Mouse (Mus musculus) heart, embryonic 15.5 days (tissue): ENCODE data around the gene Triobp. TPM values are rescaled to one million over a fixed set of nuclear protein-coding genes. Genes with fewer than 3 reads are reported as not detected.

Experiments used
- ATAC-seq: fragments of 200-750 bp; cut with Nextera tagmentation; replicated peaks from 2 replicates; pipeline ENCODE4 v1.8.0; 2017; ENCODE audit warnings: low read depth, moderate TSS enrichment; ENCODE audit not compliant: insufficient number of reproducible peaks, insufficient read depth, low FRiP score
- H3K27ac ChIP-seq: fragments of 300-500 bp; sonication (generic); 2 replicates; pipeline ENCODE4 v1.5.1; 2015; ENCODE audit warnings: mild to moderate bottlenecking, inconsistent platforms
- H3K27me3 ChIP-seq: fragments of 300-500 bp; sonication (generic); 2 replicates; pipeline ENCODE4 v1.6.1; 2015; ENCODE audit warnings: inconsistent platforms
- H3K36me3 ChIP-seq: fragments of 300-500 bp; sonication (generic); 2 replicates; pipeline ENCODE4 v1.6.1; 2015; ENCODE audit warnings: mild to moderate bottlenecking, inconsistent platforms
- H3K4me1 ChIP-seq: fragments of 300-500 bp; sonication (generic); replicated peaks from 2 replicates; pipeline ENCODE4 v1.6.1; 2015; ENCODE audit warnings: inconsistent platforms
- H3K4me2 ChIP-seq: fragments of 300-500 bp; sonication (generic); 2 replicates; pipeline ENCODE4 v1.6.1; 2015; ENCODE audit warnings: inconsistent platforms, mild to moderate bottlenecking, moderate library complexity
- H3K4me3 ChIP-seq: fragments of 300-500 bp; sonication (generic); 2 replicates; pipeline ENCODE4 v1.5.1; 2015; ENCODE audit warnings: mild to moderate bottlenecking, inconsistent platforms
- H3K9ac ChIP-seq: fragments of 300-500 bp; sonication (generic); 2 replicates; pipeline ENCODE4 v1.6.1; 2015; ENCODE audit warnings: mild to moderate bottlenecking, inconsistent platforms
- H3K9me3 ChIP-seq: fragments of 300-500 bp; sonication (generic); replicated peaks from 2 replicates; pipeline ENCODE4 v1.6.1; 2016; ENCODE audit warnings: inconsistent platforms
- WGBS: fragments of 180-500 bp; shearing (Covaris S2); methylation state at CpG from one replicate; pipeline ENCODE4 v1.1.7; 2015; ENCODE audit warnings: mixed read lengths; 5-methylcytosine and 5-hydroxymethylcytosine counted together
- polyA plus RNA-seq: library from polyadenylated mRNA; unstranded; fragments of >200 nt; fragmentation: Nextera tagmentation; extraction: Ambion mirVana; gene quantifications from 2 replicates; pipeline ENCODE4 v1.2.1, GENCODE M21; 2015

Gene Triobp
- polyA plus RNA-seq, 1 experiment from 2014 or later = 36.8 TPM

DNA sequence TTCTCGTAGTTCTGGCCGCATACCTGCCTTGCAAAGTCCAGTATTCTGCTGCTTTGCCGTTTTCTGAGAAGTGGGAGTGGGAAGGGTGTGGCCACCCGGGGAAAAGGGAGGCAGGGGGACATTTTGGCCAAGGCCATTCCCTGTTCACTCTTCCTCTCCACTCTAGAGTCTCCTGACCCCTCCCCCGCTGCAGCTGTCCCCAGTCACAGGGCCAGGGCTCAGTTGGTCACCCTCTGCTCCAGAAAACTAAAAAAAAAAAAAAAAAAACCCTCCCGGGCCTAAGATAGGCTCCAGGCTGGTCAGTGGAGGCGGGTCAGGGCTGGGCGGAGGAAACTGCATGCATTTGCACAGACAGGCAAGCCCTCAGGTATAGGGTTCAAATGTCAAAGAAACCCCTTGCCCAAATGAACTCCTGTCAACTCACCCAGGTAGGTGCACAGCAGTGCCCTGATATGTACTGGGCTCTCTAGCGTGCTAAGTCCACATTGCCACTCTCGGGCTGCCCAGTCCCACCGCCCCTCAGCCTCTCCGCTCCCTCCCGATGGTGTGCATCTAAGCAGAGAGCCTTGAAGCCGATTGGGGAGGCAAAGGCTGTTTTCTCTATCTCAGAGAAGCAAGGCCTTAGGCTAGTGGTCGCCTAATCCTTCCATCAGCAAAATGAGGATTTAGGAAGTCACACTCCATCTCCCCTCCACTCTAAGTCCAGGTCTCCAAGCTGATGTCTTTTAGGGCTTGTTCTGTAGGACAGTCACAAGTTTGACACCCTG lies 20.3 kb upstream of the Triobp start:
- peaks cover 46% of the 10 kb centered on the region for H3K4me1 ChIP-seq
- no peaks in the 10 kb centered on the region for H3K27me3 ChIP-seq
- 17% methylated on average over 15 of the region's 15 CpGs for WGBS
- peak overlapping the region; percentile 69 for H3K9ac ChIP-seq
- peak overlapping the region; percentile 78 for H3K4me2 ChIP-seq
- H3K4me3 ChIP-seq = peak overlapping the region; percentile 57
- H3K27ac ChIP-seq = peak overlapping the region; percentile 98
- H3K9me3 ChIP-seq = no peaks in the 10 kb centered on the region
- H3K36me3 ChIP-seq = peaks cover 9% of the 10 kb centered on the region; the same call in 1 of the 2 replicates
- ATAC-seq = no peak

DNA sequence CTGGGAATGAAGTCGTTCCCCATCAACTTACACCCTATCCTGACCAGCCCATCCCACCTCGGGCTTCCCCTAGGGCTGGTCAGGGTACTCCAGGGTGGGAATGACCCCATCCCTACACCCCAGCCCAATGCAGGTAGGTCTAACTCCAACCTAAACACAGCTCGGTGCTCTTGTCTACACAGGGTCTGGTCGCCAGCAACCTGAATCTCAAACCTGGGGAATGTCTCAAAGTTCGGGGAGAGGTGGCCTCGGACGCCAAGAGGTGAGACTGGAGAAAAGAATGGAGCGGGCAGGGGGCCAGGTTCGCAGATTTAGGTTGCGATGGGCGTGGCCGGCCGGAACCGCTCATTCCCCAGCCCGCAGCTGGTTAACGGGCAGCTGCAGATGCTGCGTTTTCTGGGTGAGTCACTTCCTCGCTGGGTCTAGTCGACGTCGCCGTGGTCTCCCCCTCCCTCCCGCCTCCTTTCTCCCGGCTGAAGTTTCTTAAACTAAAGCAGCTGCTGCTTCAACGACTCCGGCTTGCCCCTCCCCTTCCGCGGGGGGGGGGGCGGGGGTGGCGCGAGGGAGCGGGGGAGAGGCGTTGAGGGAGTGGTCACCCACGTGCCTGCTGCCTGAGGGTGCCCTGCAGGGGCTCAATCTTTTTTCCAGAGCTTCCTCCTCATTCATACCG lies 19.6 kb upstream of the Triobp start:
- Histone ChIP-seq H3K27me3 (no peaks in the 10 kb centered on the region), H3K36me3 (peaks cover 9% of the 10 kb centered on the region; the same call in 1 of the 2 replicates), H3K9ac (peak overlapping the region; percentile 69), H3K4me1 (peaks cover 46% of the 10 kb centered on the region), H3K4me2 (peak overlapping the region; percentile 78), H3K4me3 (peak overlapping the region; percentile 57), H3K27ac (peak overlapping the region; percentile 98), H3K9me3 (no peaks in the 10 kb centered on the region)
- peak; percentile 20 for ATAC-seq
- under 1% methylated on average over 31 of the region's 35 CpGs for WGBS

DNA sequence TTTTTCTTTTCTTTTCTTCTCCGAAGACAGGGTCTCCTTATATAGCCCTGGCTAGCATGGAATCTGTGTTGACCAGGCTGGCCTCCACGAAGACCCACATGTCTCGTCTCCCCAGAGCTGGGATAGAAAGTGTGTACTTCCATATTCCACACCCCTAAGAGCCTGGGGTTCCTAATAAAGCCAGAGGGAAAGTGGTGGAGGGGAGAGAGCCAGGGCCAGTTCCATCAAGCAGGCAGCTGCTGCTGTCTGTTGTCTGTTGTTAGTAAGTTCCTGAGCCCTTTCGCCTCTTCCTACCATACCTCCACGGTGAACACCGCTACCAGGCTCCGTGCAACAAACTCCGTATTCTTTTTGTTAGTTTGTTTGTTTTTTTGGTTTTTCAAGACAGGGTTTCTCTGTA lies 19.0 kb upstream of the Triobp start:
- Histone ChIP-seq H3K9me3 (no peaks in the 10 kb centered on the region), H3K27me3 (no peaks in the 10 kb centered on the region), H3K27ac (peak overlapping the region; percentile 98), H3K36me3 (peaks cover 9% of the 10 kb centered on the region; the same call in 1 of the 2 replicates), H3K9ac (no peak overlapping the region), H3K4me2 (peak overlapping the region; percentile 78), H3K4me1 (peaks cover 43% of the 10 kb centered on the region), H3K4me3 (peak overlapping the region; percentile 57)
- no peak for ATAC-seq
- WGBS = 45% methylated on average over 8 of the region's 8 CpGs

DNA sequence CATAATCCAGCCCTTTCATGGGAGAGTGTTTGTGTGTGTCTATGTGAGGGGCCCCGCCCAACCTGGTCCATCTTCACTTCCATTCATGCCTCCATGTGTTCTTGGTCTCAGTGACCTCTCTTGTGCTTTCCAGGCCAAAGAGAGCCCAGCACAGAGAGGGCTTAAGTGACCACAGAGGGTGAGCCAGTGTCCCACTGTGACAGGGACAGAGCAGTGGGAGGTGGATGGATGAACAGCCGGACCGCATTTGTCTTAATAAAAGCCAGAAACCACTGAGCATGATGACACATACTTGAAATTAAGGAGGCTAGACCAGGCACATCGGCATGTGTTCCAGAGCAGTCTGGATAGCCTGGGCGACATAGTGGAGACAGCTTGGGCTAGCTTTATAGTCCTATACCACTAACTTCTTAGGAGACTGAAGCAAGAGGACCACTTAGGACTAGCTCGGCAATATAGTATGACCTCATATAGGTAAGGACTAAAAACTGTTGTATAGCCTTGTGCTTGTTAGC lies 17.3 kb upstream of the Triobp start:
- 89% methylated on average over 6 of the region's 6 CpGs for WGBS

DNA sequence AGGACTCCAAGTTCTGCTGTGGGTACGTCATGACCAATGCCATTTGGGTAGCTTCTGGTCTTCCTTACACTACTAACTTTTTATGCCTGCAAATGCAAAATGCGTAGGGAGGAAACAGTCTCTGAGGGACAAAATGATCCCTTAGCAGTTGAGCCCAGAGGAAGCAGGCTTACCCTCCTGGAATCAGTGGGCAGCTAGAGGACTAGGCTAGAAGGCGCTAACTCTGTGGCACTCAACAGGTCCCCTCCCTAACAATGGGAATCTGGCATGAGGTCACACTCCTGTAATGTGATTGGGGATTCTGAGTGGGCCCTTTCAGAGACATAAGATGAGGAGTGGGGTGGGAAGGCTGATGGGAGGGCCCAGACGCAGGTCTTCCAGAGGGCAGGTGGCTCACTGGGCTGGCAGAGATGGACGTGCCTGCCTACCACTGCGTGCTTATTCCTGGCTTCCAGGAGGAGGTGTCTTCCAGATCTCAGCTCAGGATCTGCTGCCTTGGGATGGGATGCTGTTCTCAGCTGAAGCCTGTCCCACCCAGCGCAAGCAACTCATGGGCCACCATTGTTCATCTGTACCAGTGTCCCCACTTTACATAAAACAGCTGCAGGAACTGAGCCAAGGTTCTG lies 16.6 kb upstream of the Triobp start:
- Histone ChIP-seq H3K9me3 (no peaks in the 10 kb centered on the region), H3K4me3 (no peak overlapping the region), H3K9ac (no peak overlapping the region), H3K4me1 (peaks cover 37% of the 10 kb centered on the region), H3K4me2 (no peak overlapping the region), H3K27me3 (no peaks in the 10 kb centered on the region), H3K36me3 (peaks cover 9% of the 10 kb centered on the region; the same call in 1 of the 2 replicates), H3K27ac (no peak overlapping the region)
- no peak for ATAC-seq
- WGBS = 70% methylated on average over 7 of the region's 7 CpGs

More for the DNA sequence above, 17.3 kb upstream of the Triobp start:
- Histone ChIP-seq H3K4me3 (no peak overlapping the region), H3K36me3 (peaks cover 9% of the 10 kb centered on the region; the same call in 1 of the 2 replicates), H3K27ac (no peak overlapping the region), H3K4me1 (peaks cover 38% of the 10 kb centered on the region), H3K27me3 (no peaks in the 10 kb centered on the region), H3K9me3 (no peaks in the 10 kb centered on the region), H3K9ac (no peak overlapping the region), H3K4me2 (no peak overlapping the region)
- ATAC-seq = no peak

DNA sequence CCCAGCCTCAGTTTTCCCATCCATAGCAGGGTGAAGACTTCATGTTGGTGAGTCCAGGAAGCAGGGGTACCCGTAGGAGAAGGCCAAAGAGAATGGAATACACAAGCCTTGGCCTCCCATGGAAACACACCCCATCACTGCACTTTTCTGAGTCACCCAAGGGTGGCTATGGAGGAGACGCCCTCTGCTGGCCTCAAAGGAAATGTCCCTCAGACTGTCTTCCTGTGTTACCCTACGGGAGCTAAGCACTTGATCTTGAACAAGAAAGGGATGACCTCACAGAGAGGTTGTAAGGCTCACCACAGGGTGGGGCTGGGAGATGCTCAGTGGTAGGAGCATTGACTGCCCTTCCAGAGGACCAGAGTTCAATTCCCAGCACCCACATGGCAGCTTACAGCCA lies 15.9 kb upstream of the Triobp start:
- no peak overlapping the region for H3K4me2 ChIP-seq
- H3K9me3 ChIP-seq = no peaks in the 10 kb centered on the region
- peaks cover 37% of the 10 kb centered on the region for H3K4me1 ChIP-seq
- H3K9ac ChIP-seq = no peak overlapping the region
- H3K36me3 ChIP-seq = peaks cover 9% of the 10 kb centered on the region; the same call in 1 of the 2 replicates
- H3K4me3 ChIP-seq = no peak overlapping the region
- no peak for ATAC-seq
- H3K27me3 ChIP-seq = no peaks in the 10 kb centered on the region
- WGBS = 12% methylated on average over 3 of the region's 3 CpGs
- no peak overlapping the region for H3K27ac ChIP-seq

DNA sequence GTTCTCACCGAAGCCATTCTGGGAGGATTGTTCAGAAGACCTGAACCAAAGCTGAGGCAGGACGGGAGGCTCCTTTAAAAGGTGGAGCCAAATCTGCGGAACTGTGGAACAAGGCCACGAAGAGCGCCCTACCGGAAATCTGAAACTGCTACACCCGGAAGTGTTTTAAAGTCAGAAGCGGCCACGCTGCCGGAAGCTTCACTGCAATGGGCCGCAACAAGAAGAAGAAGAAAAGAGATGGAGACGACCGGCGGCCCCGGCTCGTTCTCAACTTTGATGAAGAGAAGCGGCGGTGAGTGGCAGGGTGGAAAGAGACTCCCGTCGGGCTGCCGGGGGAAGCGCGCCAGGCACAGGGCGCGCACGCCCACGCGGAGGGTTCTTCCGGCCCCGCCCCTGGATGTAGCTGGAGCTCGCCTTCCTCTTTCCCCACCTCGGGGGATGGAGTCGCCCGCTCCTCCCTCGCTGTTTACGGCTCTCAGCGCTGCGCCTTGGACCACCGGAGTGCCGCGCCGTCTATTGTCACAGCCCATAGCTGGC lies 12.7 kb upstream of the Triobp start, which contains the start of gene Nol12:
Gene Nol12 (plus strand): TSS at position 150 of the 537 bp plus-strand sequence.
- no peaks in the 10 kb centered on the region for H3K27me3 ChIP-seq
- peak; percentile 82 for ATAC-seq
- peaks cover 17% of the 10 kb centered on the region for H3K4me1 ChIP-seq
- 0% methylated on average over 42 of the region's 42 CpGs for WGBS
- peaks cover 31% of the 10 kb centered on the region for H3K36me3 ChIP-seq
- H3K27ac ChIP-seq = peak within 1 kb of the TSS; percentile 77
- H3K4me2 ChIP-seq = peak within 1 kb of the TSS; percentile 70
- no peaks in the 10 kb centered on the region for H3K9me3 ChIP-seq
- peak within 1 kb of the TSS; percentile 66 for H3K9ac ChIP-seq
- H3K4me3 ChIP-seq = peak within 1 kb of the TSS; percentile 68

DNA sequence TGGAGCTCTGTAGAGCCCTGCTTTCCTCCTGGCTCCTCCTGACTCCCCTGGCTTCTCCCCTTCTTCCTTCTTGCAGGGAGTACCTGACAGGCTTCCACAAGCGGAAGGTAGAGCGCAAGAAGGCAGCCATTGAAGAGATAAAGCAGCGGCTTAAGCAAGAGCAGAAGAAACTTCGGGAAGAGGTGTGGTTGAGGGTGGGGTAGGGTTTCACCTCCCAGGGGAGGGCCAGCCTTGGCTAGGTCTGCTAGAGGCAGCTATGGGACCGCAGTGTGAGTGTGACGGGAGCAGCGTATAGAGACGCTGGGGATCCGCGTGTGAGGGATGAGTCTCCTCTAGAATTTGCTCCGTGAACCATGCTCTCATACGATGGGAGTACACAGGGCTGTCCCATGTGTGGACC lies 11.1 kb upstream of the Triobp start:
- Histone ChIP-seq H3K4me3 (no peak overlapping the region), H3K9ac (no peak overlapping the region), H3K4me2 (no peak overlapping the region), H3K4me1 (peaks cover 13% of the 10 kb centered on the region), H3K27me3 (no peaks in the 10 kb centered on the region), H3K9me3 (no peaks in the 10 kb centered on the region), H3K27ac (no peak overlapping the region), H3K36me3 (peaks cover 40% of the 10 kb centered on the region)
- no peak for ATAC-seq
- 89% methylated on average over 12 of the region's 12 CpGs for WGBS

DNA sequence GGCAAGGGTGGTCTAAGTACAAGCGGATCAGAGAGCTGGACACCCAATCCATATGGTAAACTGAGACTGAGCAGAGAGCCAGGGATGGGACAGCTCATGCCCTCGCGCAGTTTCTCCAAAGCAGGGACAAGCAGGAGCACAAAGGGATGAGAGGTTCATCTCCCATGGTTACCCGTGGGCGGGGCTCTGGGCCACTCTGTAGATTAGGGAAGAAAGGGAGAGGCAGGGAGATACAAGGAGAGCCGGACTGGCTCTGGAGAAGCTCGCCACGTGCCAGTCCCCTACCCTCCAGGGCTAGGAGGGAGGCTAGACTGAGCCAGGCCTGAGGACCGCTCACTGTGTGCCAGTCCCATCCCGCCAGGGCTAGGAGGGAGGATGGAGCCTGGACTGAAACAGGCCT lies 10.2 kb upstream of the Triobp start:
- peaks cover 42% of the 10 kb centered on the region for H3K36me3 ChIP-seq
- peaks cover 13% of the 10 kb centered on the region for H3K4me1 ChIP-seq
- H3K4me3 ChIP-seq = no peak overlapping the region
- no peak for ATAC-seq
- H3K27ac ChIP-seq = no peak overlapping the region
- no peaks in the 10 kb centered on the region for H3K9me3 ChIP-seq
- 87% methylated on average over 10 of the region's 10 CpGs for WGBS
- H3K4me2 ChIP-seq = no peak overlapping the region
- H3K9ac ChIP-seq = no peak overlapping the region
- no peaks in the 10 kb centered on the region for H3K27me3 ChIP-seq

DNA sequence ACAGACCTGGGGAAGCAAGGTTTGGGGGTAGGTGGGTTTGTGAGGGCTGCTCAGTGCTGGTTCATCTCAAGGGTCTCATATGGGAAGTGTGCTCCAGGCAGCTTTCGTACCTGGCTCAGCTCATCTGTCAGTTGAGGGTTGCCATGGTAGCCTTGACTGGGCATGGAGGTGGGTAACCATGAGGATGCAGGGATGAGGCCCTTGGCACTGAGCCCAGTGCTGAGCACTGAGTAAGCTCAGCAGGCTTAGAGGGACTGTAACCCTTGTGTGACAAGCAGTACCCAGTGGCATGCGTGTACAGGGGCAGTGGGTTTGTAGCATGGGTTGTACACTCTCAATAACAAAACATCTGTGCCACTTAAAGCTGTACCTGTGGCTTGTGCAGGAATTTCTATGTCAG lies 9.6 kb upstream of the Triobp start:
- no peak overlapping the region for H3K27ac ChIP-seq
- no peak for ATAC-seq
- H3K4me1 ChIP-seq = peaks cover 16% of the 10 kb centered on the region
- H3K4me2 ChIP-seq = no peak overlapping the region
- H3K36me3 ChIP-seq = peaks cover 42% of the 10 kb centered on the region
- no peaks in the 10 kb centered on the region for H3K27me3 ChIP-seq
- H3K9me3 ChIP-seq = no peaks in the 10 kb centered on the region
- H3K4me3 ChIP-seq = no peak overlapping the region
- no peak overlapping the region for H3K9ac ChIP-seq
- WGBS = 74% methylated on average over 2 of the region's 2 CpGs

DNA sequence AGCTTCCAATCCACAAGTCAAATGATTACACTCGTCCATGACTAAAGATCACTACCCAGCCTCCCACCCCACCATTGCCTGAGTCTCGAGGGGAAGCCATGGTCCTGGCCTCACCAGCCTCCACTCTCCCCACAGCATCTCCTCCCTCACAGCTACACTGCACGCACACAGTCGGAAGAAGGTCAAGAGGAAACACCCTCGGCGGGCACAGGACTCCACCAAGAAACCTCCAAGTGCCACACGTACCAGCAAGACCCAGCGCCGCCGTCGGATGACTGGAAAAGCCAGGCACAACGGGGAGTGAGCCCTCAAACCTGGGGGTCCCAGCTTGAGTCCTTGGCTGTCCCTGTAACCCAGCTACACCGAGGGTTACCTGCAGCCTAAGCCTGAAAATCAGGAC lies 7.2 kb upstream of the Triobp start:
- Histone ChIP-seq H3K4me1 (peaks cover 15% of the 10 kb centered on the region), H3K27ac (no peak overlapping the region), H3K27me3 (no peaks in the 10 kb centered on the region), H3K4me3 (no peak overlapping the region), H3K9ac (no peak overlapping the region), H3K4me2 (no peak overlapping the region), H3K36me3 (peaks cover 42% of the 10 kb centered on the region), H3K9me3 (no peaks in the 10 kb centered on the region)
- 89% methylated on average over 13 of the region's 13 CpGs for WGBS
- no peak for ATAC-seq
